Mouse (Mus musculus) G1E (cell line): ENCODE data around the gene Trrap. TPM values are rescaled to one million over a fixed set of nuclear protein-coding genes. Genes with fewer than 3 reads are reported as not detected.

Experiments used
- ATAC-seq: 2 replicates; pipeline ENCODE4 v1.8.0; 2016; ENCODE audit warnings: mild to moderate bottlenecking; ENCODE audit not compliant: insufficient number of reproducible peaks, poor library complexity, low FRiP score, severe bottlenecking; ENCODE audit errors: extremely low read depth
- DNase-seq: peaks from one replicate; pipeline ENCODE4 v3.0.0; 2012; ENCODE audit warnings: low spot score
- H3K27me3 ChIP-seq: 2 replicates; pipeline ENCODE4 v1.6.1; 2012; ENCODE audit warnings: mild to moderate bottlenecking, low read length, inconsistent platforms; ENCODE audit not compliant: insufficient read depth
- H3K36me3 ChIP-seq: replicated peaks from 2 replicates; pipeline ENCODE3; 2012; ENCODE audit warnings: mild to moderate bottlenecking, inconsistent platforms
- H3K4me1 ChIP-seq: 2 replicates; pipeline ENCODE4 v1.6.1; 2012; ENCODE audit warnings: low read depth, low read length, inconsistent platforms, mixed read lengths; ENCODE audit not compliant: insufficient read depth
- H3K4me3 ChIP-seq: 2 replicates; pipeline ENCODE4 v1.5.1; 2012; ENCODE audit warnings: low read depth, mild to moderate bottlenecking, inconsistent platforms, low read length, moderate library complexity, mixed read lengths
- H3K9me3 ChIP-seq: replicated peaks from 2 replicates; pipeline ENCODE4 v1.6.1; 2012; ENCODE audit warnings: inconsistent platforms
- CTCF ChIP-seq: IDR thresholded peaks from 2 replicates; pipeline ENCODE4 v1.5.1; 2012; ENCODE audit warnings: low read depth, low read length, inconsistent platforms, mixed read lengths
- GATA1 ChIP-seq: IDR thresholded peaks from 2 replicates; pipeline ENCODE4 v1.6.1; 2012; ENCODE audit warnings: borderline replicate concordance, low read length, inconsistent platforms, mixed read lengths
- GATA2 ChIP-seq: IDR thresholded peaks from 2 replicates; pipeline ENCODE4 v1.6.1; 2012; ENCODE audit warnings: low read depth, low read length, inconsistent platforms, borderline replicate concordance
- POLR2AphosphoS5 ChIP-seq: IDR thresholded peaks from 2 replicates; pipeline ENCODE4 v1.6.1; 2012; ENCODE audit warnings: low read depth, low read length, inconsistent platforms; ENCODE audit not compliant: insufficient replicate concordance
- TAL1 ChIP-seq: conservative IDR thresholded peaks from 2 replicates; pipeline ENCODE4 v1.6.1; 2012; ENCODE audit warnings: low read depth, low read length, inconsistent platforms, mixed read lengths
- polyA plus RNA-seq: library from polyadenylated mRNA; stranded (reverse); fragments of >175 nt; gene quantifications from 2 replicates; pipeline ENCODE4 v1.2.3, GENCODE M21; 2012
- total RNA-seq, 2 experiments: library from RNA; stranded (forward) in 1 of 2; stranded (reverse) in 1 of 2; fragments of 200-1000 nt in 1 of 2; fragments of >200 nt in 1 of 2; fragmentation: Nextera tagmentation in 1 of 2; gene quantifications; 2 replicates each; pipeline ENCODE4 v1.2.3; 2014 to 2017

Trrap gene
- total and polyA plus RNA-seq, 3 experiments = 41.2 to 152 (median 49.8) TPM

DNA sequence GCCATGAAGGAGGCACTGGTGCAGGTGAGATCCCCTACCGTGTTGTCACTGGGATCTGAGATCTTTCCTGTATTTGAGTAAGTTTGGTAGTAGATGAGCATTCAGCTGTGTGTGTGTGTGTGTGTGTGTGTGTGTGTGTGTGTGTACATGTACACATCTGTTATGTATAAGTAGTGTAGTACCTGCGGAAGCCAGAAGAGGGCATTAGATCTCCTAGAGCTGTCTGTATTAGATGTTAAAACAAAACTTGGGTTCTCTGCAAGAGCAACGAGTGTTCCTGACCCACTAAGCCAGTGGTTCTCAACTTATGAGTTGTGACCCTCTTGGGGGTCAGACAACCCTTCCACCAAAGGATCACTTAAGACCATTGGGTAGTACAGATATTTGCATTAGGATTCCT lies 68.6 kb downstream of the Trrap start:
- ATAC-seq (no peak), DNase-seq (no peak)
- peaks cover 98% of the 10 kb centered on the region for H3K36me3 ChIP-seq
- no peaks in the 10 kb centered on the region for H3K27me3 ChIP-seq
- H3K4me3 ChIP-seq = no peak overlapping the region
- peaks cover 7% of the 10 kb centered on the region for H3K4me1 ChIP-seq
- H3K9me3 ChIP-seq = no peaks in the 10 kb centered on the region
- TF ChIP-seq GATA2 (no peak), GATA1 (no peak), TAL1 (no peak), CTCF (no peak), POLR2AphosphoS5 (no peak)

DNA sequence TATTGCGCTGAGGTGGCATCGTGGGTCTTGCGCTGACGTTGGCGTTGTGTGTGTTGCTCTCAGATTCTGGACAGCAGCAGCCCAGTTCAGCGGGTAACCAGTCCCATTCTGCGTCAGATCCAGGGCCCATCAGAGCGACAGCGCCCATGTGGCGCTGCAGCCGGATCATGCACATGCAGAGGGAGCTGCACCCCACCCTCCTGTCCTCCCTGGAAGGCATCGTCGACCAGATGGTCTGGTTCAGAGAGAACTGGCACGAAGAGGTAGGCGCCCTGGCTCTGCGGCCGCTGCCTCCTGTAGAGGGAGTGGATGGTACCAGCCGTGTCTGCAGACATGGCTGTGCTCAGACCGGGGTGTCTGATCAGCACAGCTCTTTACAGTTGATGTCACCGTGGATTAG lies 77.8 kb downstream of the Trrap start:
- peak overlapping the region; percentile 16; the same call in 1 of the 2 replicates for H3K4me3 ChIP-seq
- no peak for ATAC-seq

DNA sequence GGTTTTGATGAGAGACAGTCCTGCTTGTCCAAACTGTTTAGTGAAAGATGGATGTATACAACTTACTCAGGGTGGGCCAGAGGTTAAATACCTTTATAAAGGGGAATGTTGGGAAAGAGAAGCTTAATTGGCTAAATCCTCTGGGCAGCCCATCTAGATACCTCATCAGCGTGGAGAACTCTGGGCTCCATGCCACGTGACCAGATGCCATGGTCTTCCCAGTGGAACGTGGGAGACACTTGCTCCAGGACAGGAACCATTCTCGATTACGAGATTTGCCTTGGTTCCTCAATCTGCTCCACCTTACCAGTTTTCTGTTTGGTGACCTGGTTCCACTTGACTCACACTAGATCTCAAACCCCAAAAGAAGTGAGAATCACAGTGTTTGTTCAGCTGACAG lies 81.2 kb downstream of the Trrap start:
- Histone ChIP-seq H3K36me3 (peaks cover 96% of the 10 kb centered on the region), H3K4me3 (no peak overlapping the region)

More for the DNA sequence above, 77.8 kb downstream of the Trrap start:
- H3K9me3 ChIP-seq = no peaks in the 10 kb centered on the region
- TF ChIP-seq TAL1 (no peak), GATA2 (no peak), GATA1 (no peak), CTCF (no peak), POLR2AphosphoS5 (no peak)
- H3K4me1 ChIP-seq = no peaks in the 10 kb centered on the region; the same call in 1 of the 2 replicates
- H3K27me3 ChIP-seq = no peaks in the 10 kb centered on the region
- peaks cover 96% of the 10 kb centered on the region for H3K36me3 ChIP-seq
- no peak for DNase-seq

DNA sequence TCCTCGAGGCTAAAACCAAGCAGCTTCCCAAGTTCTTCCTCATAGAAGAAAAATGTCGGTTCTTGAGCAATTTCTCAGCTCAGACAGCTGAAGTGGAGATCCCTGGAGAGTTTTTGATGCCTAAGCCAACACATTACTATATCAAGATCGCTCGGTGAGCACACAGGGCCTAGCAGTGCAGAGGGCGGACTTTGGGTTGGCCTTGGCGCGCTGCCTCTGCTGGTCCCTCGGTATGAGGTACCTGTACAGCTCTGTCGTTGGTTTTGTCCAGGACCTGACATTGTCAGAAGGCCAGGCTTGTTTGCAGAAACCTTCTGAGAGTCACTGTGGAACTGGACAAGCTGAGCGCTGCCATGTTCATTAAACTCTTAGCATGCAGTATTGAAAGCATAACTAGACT lies 82.4 kb downstream of the Trrap start:
- no peak overlapping the region for H3K4me3 ChIP-seq
- no peaks in the 10 kb centered on the region for H3K27me3 ChIP-seq
- no peaks in the 10 kb centered on the region for H3K9me3 ChIP-seq
- TF ChIP-seq GATA1 = no peak
- TF ChIP-seq POLR2AphosphoS5 = no peak
- TF ChIP-seq TAL1 = no peak
- no peak for TF ChIP-seq CTCF
- TF ChIP-seq GATA2 = no peak
- peaks cover 97% of the 10 kb centered on the region for H3K36me3 ChIP-seq
- no peak for DNase-seq
- H3K4me1 ChIP-seq = no peaks in the 10 kb centered on the region
- no peak for ATAC-seq

More for the DNA sequence above, 81.2 kb downstream of the Trrap start:
- TF ChIP-seq TAL1 = no peak
- TF ChIP-seq GATA2 = no peak
- TF ChIP-seq POLR2AphosphoS5 = no peak
- TF ChIP-seq GATA1 = no peak
- TF ChIP-seq CTCF = no peak
- H3K4me1 ChIP-seq = no peaks in the 10 kb centered on the region
- no peak for ATAC-seq
- DNase-seq = no peak
- H3K27me3 ChIP-seq = no peaks in the 10 kb centered on the region
- no peaks in the 10 kb centered on the region for H3K9me3 ChIP-seq

DNA sequence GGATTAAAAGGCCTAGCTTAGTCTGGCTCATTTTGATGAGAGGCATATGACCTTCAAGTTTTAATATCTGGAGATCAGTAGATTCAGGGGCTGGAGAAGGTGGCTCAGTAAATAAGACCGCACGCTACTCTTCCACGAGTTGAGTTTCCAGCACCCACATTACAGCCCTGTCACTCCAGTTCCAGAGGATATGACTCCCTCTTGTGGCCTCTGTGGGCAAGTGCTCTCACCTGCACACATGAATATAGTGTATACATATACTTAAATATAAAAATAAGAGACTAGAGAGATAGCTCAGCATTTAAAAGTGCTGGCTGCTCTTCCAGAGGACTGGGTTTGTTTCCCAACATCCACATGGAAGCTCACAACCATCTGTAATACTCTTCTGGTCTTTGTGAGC lies 84.3 kb downstream of the Trrap start:
- no peak for TF ChIP-seq CTCF
- TF ChIP-seq GATA1 = no peak
- TF ChIP-seq GATA2 = no peak
- TF ChIP-seq POLR2AphosphoS5 = no peak
- no peak for TF ChIP-seq TAL1
- peaks cover 99% of the 10 kb centered on the region for H3K36me3 ChIP-seq

DNA sequence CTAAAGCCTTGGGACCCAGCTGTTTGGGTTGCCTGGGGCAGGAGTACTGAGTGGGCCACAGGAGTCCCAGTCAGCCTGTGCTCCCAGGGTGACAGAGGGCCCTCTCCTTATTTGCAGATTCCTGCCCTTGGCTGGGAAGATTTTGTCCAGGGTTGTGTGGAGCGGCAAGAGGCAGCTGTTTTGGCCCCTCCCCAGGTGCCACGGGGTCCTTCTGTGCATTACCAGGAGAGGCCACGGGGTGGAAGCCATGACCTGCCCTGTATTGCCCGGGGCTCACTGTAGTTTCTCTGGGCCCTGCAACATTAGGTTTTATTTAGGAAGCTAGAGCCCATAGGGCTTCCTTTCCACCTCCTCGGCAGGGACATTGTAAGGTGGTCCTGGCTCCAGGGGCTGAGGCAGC lies 86.4 kb downstream of the Trrap start:
- TF ChIP-seq GATA2 (no peak), CTCF (no peak), POLR2AphosphoS5 (no peak), TAL1 (no peak), GATA1 (no peak)
- no peaks in the 10 kb centered on the region for H3K27me3 ChIP-seq
- no peak for DNase-seq
- ATAC-seq = no peak
- no peak overlapping the region for H3K4me3 ChIP-seq
- no peaks in the 10 kb centered on the region for H3K9me3 ChIP-seq
- no peaks in the 10 kb centered on the region for H3K4me1 ChIP-seq
- H3K36me3 ChIP-seq = peaks cover 99% of the 10 kb centered on the region

More for the DNA sequence above, 84.3 kb downstream of the Trrap start:
- Histone ChIP-seq H3K4me1 (no peaks in the 10 kb centered on the region), H3K9me3 (no peaks in the 10 kb centered on the region), H3K27me3 (no peaks in the 10 kb centered on the region), H3K4me3 (no peak overlapping the region)
- no peak for DNase-seq
- ATAC-seq = 0 out of 2 replicates have a peak, but pooled peaks have one; percentile 30

DNA sequence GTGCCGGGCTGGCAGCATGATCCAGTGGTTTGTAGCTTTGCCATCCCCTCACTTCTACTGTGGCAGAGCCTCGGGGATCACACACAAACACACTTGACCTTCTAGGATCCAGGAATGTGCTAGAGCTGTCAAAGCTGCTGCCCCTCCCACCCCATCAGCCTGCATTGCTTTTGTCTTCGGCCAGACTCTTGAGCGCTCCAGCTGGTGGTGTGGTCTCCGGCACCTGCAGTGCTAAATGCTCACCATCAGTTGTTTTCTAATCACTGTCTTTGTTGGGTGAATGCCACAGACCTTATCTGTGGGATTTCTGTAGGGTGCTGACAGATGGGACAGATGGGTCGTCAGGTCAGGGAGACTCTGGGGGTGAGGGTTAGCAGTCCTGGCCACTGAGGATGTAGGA lies 88.4 kb downstream of the Trrap start:
- no peak for DNase-seq
- no peak for ATAC-seq
- peaks cover 98% of the 10 kb centered on the region for H3K36me3 ChIP-seq
- no peak overlapping the region for H3K4me3 ChIP-seq
- no peaks in the 10 kb centered on the region for H3K27me3 ChIP-seq
- no peaks in the 10 kb centered on the region for H3K9me3 ChIP-seq
- H3K4me1 ChIP-seq = no peaks in the 10 kb centered on the region
- TF ChIP-seq CTCF (no peak), POLR2AphosphoS5 (no peak), GATA1 (no peak), TAL1 (no peak), GATA2 (no peak)
